Mouse (Mus musculus) hindbrain, embryonic 16.5 days (tissue): Measurements from ENCODE around the gene Cd80. TPM values are rescaled to one million over a fixed set of nuclear protein-coding genes. Genes with fewer than 3 reads are reported as not detected.

Experiments
- ATAC-seq: fragments of 200-750 bp; cut with Nextera tagmentation; 2 replicates; pipeline ENCODE4 v1.8.0; 2017; ENCODE audit warnings: moderate TSS enrichment, moderate library complexity
- H3K27ac ChIP-seq: fragments of 300-500 bp; sonication (generic); 2 replicates; pipeline ENCODE4 v1.5.1; 2014; ENCODE audit warnings: low read depth, mild to moderate bottlenecking, control low read depth, low read length, moderate library complexity
- H3K27me3 ChIP-seq: fragments of 300-500 bp; sonication (generic); replicated peaks from 2 replicates; pipeline ENCODE4 v1.6.1; 2014; ENCODE audit warnings: low read length; ENCODE audit not compliant: control insufficient read depth, insufficient read depth
- H3K36me3 ChIP-seq: fragments of 300-500 bp; sonication (generic); 2 replicates; pipeline ENCODE4 v1.6.1; 2014; ENCODE audit warnings: mild to moderate bottlenecking, low read length, moderate library complexity, mixed read lengths; ENCODE audit not compliant: control insufficient read depth, insufficient read depth
- H3K4me1 ChIP-seq: fragments of 300-500 bp; sonication (generic); 2 replicates; pipeline ENCODE4 v1.6.1; 2014; ENCODE audit warnings: low read depth, low read length; ENCODE audit not compliant: control insufficient read depth, insufficient read depth
- H3K4me2 ChIP-seq: fragments of 300-500 bp; sonication (generic); 2 replicates; pipeline ENCODE4 v1.6.1; 2014; ENCODE audit warnings: mild to moderate bottlenecking, low read length, control low read depth, moderate library complexity
- H3K4me3 ChIP-seq: fragments of 300-500 bp; sonication (generic); 2 replicates; pipeline ENCODE4 v1.5.1; 2014; ENCODE audit warnings: mild to moderate bottlenecking, low read length, control low read depth, moderate library complexity
- H3K9ac ChIP-seq: fragments of 300-500 bp; sonication (generic); 2 replicates; pipeline ENCODE4 v1.6.1; 2014; ENCODE audit warnings: low read depth, mild to moderate bottlenecking, control low read depth, low read length, moderate library complexity
- H3K9me3 ChIP-seq: fragments of 300-500 bp; sonication (generic); 2 replicates; pipeline ENCODE4 v1.6.1; 2014; ENCODE audit warnings: mild to moderate bottlenecking, low read length, moderate library complexity; ENCODE audit not compliant: control insufficient read depth
- WGBS: fragments of 180-500 bp; shearing (Covaris S2); extraction: QIAGEN DNeasy Blood & Tissue Kit; methylation state at CpG from one replicate; pipeline ENCODE4 v1.1.7; 2014; 5-methylcytosine and 5-hydroxymethylcytosine counted together
- polyA plus RNA-seq: library from polyadenylated mRNA; unstranded; fragments of >200 nt; fragmentation: Nextera tagmentation; extraction: Ambion mirVana; gene quantifications from 2 replicates; pipeline ENCODE4 v1.2.1, GENCODE M21; 2015

Gene Cd80
- 0.30 and 0.60 TPM in 2 replicates for polyA plus RNA-seq

- H3K9me3 ChIP-seq: no peaks in the 10 kb centered on the region
- no peak within 1 kb of the TSS for H3K9ac ChIP-seq
- H3K4me1 ChIP-seq: peaks cover 9% of the 10 kb centered on the region
- 73% methylated on average over 17 of the region's 17 CpGs for WGBS
- no peak for ATAC-seq
- no peaks in the 10 kb centered on the region for H3K36me3 ChIP-seq
- no peak within 1 kb of the TSS for H3K4me3 ChIP-seq
- H3K27ac ChIP-seq: no peak within 1 kb of the TSS
- H3K27me3 ChIP-seq: no peaks in the 10 kb centered on the region
- no peak within 1 kb of the TSS for H3K4me2 ChIP-seq
Measured at GRCm38 (mm10) chr16:38455511-38456418, at the start of gene Cd80. Gene Cd80 (plus strand): TSS chr16:38455561.

- Histone ChIP-seq H3K4me3 (no peak overlapping the region), H3K27me3 (no peaks in the 10 kb centered on the region), H3K36me3 (no peaks in the 10 kb centered on the region), H3K9ac (no peak overlapping the region), H3K27ac (no peak overlapping the region), H3K9me3 (no peaks in the 10 kb centered on the region), H3K4me1 (no peaks in the 10 kb centered on the region), H3K4me2 (no peak overlapping the region)
- no peak for ATAC-seq
- 72% methylated on average over 5 of the region's 5 CpGs for WGBS
Measured at GRCm38 (mm10) chr16:38406293-38406692, 49.1 kb upstream of the Cd80 start.

GRCm38 (mm10) chr16:38406708-38407107 is 48.7 kb upstream of the Cd80 start:
- 82% methylated on average over 6 of the region's 6 CpGs for WGBS
- H3K27me3 ChIP-seq: no peaks in the 10 kb centered on the region
- H3K9ac ChIP-seq: no peak overlapping the region
- no peak overlapping the region for H3K4me3 ChIP-seq
- H3K36me3 ChIP-seq: no peaks in the 10 kb centered on the region
- H3K27ac ChIP-seq: no peak overlapping the region
- H3K4me1 ChIP-seq: no peaks in the 10 kb centered on the region
- H3K9me3 ChIP-seq: no peaks in the 10 kb centered on the region
- H3K4me2 ChIP-seq: no peak overlapping the region
- ATAC-seq: no peak

- Histone ChIP-seq H3K4me3 (no peak overlapping the region), H3K27me3 (no peaks in the 10 kb centered on the region), H3K36me3 (no peaks in the 10 kb centered on the region), H3K4me2 (no peak overlapping the region), H3K9me3 (no peaks in the 10 kb centered on the region), H3K27ac (no peak overlapping the region), H3K9ac (no peak overlapping the region), H3K4me1 (no peaks in the 10 kb centered on the region)
- ATAC-seq: no peak
- 38% methylated on average over 5 of the region's 5 CpGs for WGBS
Measured at GRCm38 (mm10) chr16:38407584-38407983, 47.8 kb upstream of the Cd80 start.

GRCm38 (mm10) chr16:38408416-38408815 is 46.9 kb upstream of the Cd80 start:
- Histone ChIP-seq H3K27me3 (no peaks in the 10 kb centered on the region), H3K36me3 (no peaks in the 10 kb centered on the region), H3K9ac (no peak overlapping the region), H3K4me1 (no peaks in the 10 kb centered on the region), H3K9me3 (no peaks in the 10 kb centered on the region), H3K27ac (no peak overlapping the region), H3K4me3 (no peak overlapping the region), H3K4me2 (no peak overlapping the region)
- over 99% methylated on average over 8 of the region's 8 CpGs for WGBS
- ATAC-seq: no peak

GRCm38 (mm10) chr16:38414953-38415352 is 40.4 kb upstream of the Cd80 start:
- H3K4me3 ChIP-seq: no peak overlapping the region
- no peak overlapping the region for H3K27ac ChIP-seq
- H3K36me3 ChIP-seq: no peaks in the 10 kb centered on the region
- no peaks in the 10 kb centered on the region for H3K4me1 ChIP-seq
- no peak overlapping the region for H3K4me2 ChIP-seq
- no peaks in the 10 kb centered on the region for H3K27me3 ChIP-seq
- WGBS: 88% methylated on average over 7 of the region's 7 CpGs
- H3K9me3 ChIP-seq: no peaks in the 10 kb centered on the region
- no peak overlapping the region for H3K9ac ChIP-seq
- ATAC-seq: no peak

- Histone ChIP-seq H3K4me1 (no peaks in the 10 kb centered on the region), H3K4me3 (no peak overlapping the region), H3K27me3 (no peaks in the 10 kb centered on the region), H3K9me3 (no peaks in the 10 kb centered on the region), H3K36me3 (no peaks in the 10 kb centered on the region), H3K9ac (no peak overlapping the region), H3K4me2 (no peak overlapping the region), H3K27ac (no peak overlapping the region)
- no peak for ATAC-seq
- WGBS: 87% methylated on average over 2 of the region's 2 CpGs
Measured at GRCm38 (mm10) chr16:38425374-38425773, 30.0 kb upstream of the Cd80 start.

- H3K9me3 ChIP-seq: no peaks in the 10 kb centered on the region
- H3K4me3 ChIP-seq: no peak overlapping the region
- H3K36me3 ChIP-seq: no peaks in the 10 kb centered on the region
- H3K27ac ChIP-seq: no peak overlapping the region
- no peak overlapping the region for H3K9ac ChIP-seq
- ATAC-seq: no peak
- H3K4me2 ChIP-seq: no peak overlapping the region
- H3K4me1 ChIP-seq: no peaks in the 10 kb centered on the region
- 96% methylated on average over 1 of the region's 1 CpGs for WGBS
- H3K27me3 ChIP-seq: no peaks in the 10 kb centered on the region
Measured at GRCm38 (mm10) chr16:38425799-38426198, 29.6 kb upstream of the Cd80 start.

- Histone ChIP-seq H3K4me1 (no peaks in the 10 kb centered on the region), H3K27ac (no peak overlapping the region), H3K9ac (no peak overlapping the region), H3K27me3 (no peaks in the 10 kb centered on the region), H3K4me3 (no peak overlapping the region), H3K36me3 (no peaks in the 10 kb centered on the region), H3K4me2 (no peak overlapping the region), H3K9me3 (no peaks in the 10 kb centered on the region)
- no peak for ATAC-seq
- WGBS: 54% methylated on average over 13 of the region's 13 CpGs
Measured at GRCm38 (mm10) chr16:38431446-38432185, 23.7 kb upstream of the Cd80 start.
